8 mouse cellular contexts compared by ENCODE assay signal in the genomic region with DNA sequence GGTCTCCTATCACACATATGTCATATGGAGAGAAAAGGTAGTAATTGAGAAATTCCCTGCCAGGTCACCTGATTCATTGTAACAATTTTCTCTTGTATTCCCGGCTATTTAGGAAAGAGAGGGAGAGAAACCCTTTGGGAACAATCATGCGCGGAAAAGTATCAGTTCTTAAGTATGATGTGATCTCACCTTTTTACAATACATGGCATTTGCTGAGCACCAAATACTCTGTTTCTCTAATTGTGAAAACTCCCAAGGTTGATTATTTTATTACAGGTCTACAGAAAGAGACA. TPM values are rescaled to one million over a fixed set of nuclear protein-coding genes. Genes with fewer than 3 reads are reported as not detected.
DNase-seq lines count a peak whose midpoint lies in the region; ATAC-seq and TF ChIP-seq lines count a peak whose summit lies in the region.

No protein-coding gene starts in this region.

- no peaks in the 10 kb centered on the region for H3K36me3 ChIP-seq in forebrain, embryonic 11.5 days (ENCODE audit: control insufficient read depth, insufficient read depth, low read length)
- H3K36me3 ChIP-seq in limb, embryonic 12.5 days: no peaks in the 10 kb centered on the region
- no peaks in the 10 kb centered on the region for H3K36me3 ChIP-seq in neural tube, embryonic 15.5 days

- no peak for TF ChIP-seq CTCF in lung, adult 2 months (IDR thresholded peaks at IDR 0.05; ENCODE audit: insufficient read depth, low read length)

- peak overlapping the region; percentile 75 for H3K4me2 ChIP-seq in forebrain, embryonic 11.5 days (ENCODE audit: low read depth, low read length, severe bottlenecking)
- peak overlapping the region; percentile 70 for H3K4me2 ChIP-seq in limb, embryonic 12.5 days
- H3K4me2 ChIP-seq in neural tube, embryonic 15.5 days: peak overlapping the region; percentile 73

- TF ChIP-seq POLR2A in lung, adult 2 months (IDR thresholded peaks at IDR 0.05; ENCODE audit: borderline replicate concordance, extremely low read depth, low read depth, low read length): no peak

- peak overlapping the region; percentile 70; the same call in 1 of the 2 replicates for H3K9ac ChIP-seq in forebrain, embryonic 11.5 days (ENCODE audit: low read length)
- H3K9ac ChIP-seq in limb, embryonic 12.5 days (replicated peaks): no peak overlapping the region
- H3K9ac ChIP-seq in neural tube, embryonic 15.5 days (replicated peaks): peak overlapping the region; percentile 75

- intact Hi-C loops in left cerebral cortex, postnatal 25 days (cut with DNase I): loop anchor here (1.0 to 5.0 kb wide), 3 partner anchors 19 to 678 kb away; a partner anchor contains a TSS

- H3K9me3 ChIP-seq in forebrain, embryonic 11.5 days (ENCODE audit: control insufficient read depth, low read length): no peaks in the 10 kb centered on the region
- H3K9me3 ChIP-seq in limb, embryonic 12.5 days: no peaks in the 10 kb centered on the region
- no peaks in the 10 kb centered on the region for H3K9me3 ChIP-seq in neural tube, embryonic 15.5 days (replicated peaks)

- peak; percentile 3; the same call in 1 of the 2 replicates for ATAC-seq in forebrain, embryonic 11.5 days (replicated peaks; ENCODE audit: low FRiP score)
- no peak for ATAC-seq in limb, embryonic 12.5 days (ENCODE audit: insufficient number of reproducible peaks, insufficient read depth, low FRiP score, low TSS enrichment, low read depth)
- no peak for ATAC-seq in neural tube, embryonic 15.5 days (ENCODE audit: low FRiP score)

- peak overlapping the region; percentile 66 for H3K4me3 ChIP-seq in lung, adult 2 months (replicated peaks; ENCODE audit: extremely low read depth, low read depth, low read length)
- H3K4me3 ChIP-seq in forebrain, embryonic 11.5 days (ENCODE audit: low read depth, low read length): peak overlapping the region; percentile 56
- H3K4me3 ChIP-seq in limb, embryonic 12.5 days (replicated peaks): peak overlapping the region; percentile 60
- H3K4me3 ChIP-seq in neural tube, embryonic 15.5 days (replicated peaks): peak overlapping the region; percentile 68

- DNase-seq in lung, adult 2 months: no peak
- no peak for DNase-seq in lung, postnatal 25 days (ENCODE audit: low spot score)
- no peak for DNase-seq in forebrain, embryonic 11.5 days (ENCODE audit: low spot score)
- no peak for DNase-seq in left cerebral cortex, postnatal 25 days (ENCODE audit: low spot score in 2 of 2)
- no peak for DNase-seq in right cerebral cortex, postnatal 14 days
- DNase-seq in frontal cortex, postnatal 10 days (ENCODE audit: low spot score in 2 of 2): no peak

- no peak overlapping the region for H3K27ac ChIP-seq in forebrain, embryonic 11.5 days (ENCODE audit: low read depth, low read length)
- H3K27ac ChIP-seq in limb, embryonic 12.5 days: no peak overlapping the region
- peak overlapping the region; percentile 95 for H3K27ac ChIP-seq in neural tube, embryonic 15.5 days (replicated peaks)

- no peaks in the 10 kb centered on the region for H3K27me3 ChIP-seq in forebrain, embryonic 11.5 days (ENCODE audit: control insufficient read depth, insufficient read depth, low read length)
- 0 out of 2 replicates have a peak, but pooled peaks cover 5% of the 10 kb centered on the region for H3K27me3 ChIP-seq in limb, embryonic 12.5 days
- H3K27me3 ChIP-seq in neural tube, embryonic 15.5 days (replicated peaks): no peaks in the 10 kb centered on the region; the same call in 1 of the 2 replicates

- whole genome bisulfite sequencing in lung, adult 2 months: 43% methylated on average over 3 of the region's 3 CpGs
- WGBS in forebrain, embryonic 11.5 days: 42% methylated on average over 3 of the region's 3 CpGs
- 44% methylated on average over 3 of the region's 3 CpGs for WGBS in limb, embryonic 12.5 days
- 41% methylated on average over 3 of the region's 3 CpGs for WGBS in neural tube, embryonic 15.5 days

- peaks cover 3% of the 10 kb centered on the region for H3K4me1 ChIP-seq in lung, adult 2 months (ENCODE audit: control insufficient read depth, insufficient read depth, low read length)
- H3K4me1 ChIP-seq in forebrain, embryonic 11.5 days (replicated peaks; ENCODE audit: control insufficient read depth, insufficient read depth, low read length): no peaks in the 10 kb centered on the region; the same call in 1 of the 2 replicates
- peaks cover 3% of the 10 kb centered on the region; the same call in 1 of the 2 replicates for H3K4me1 ChIP-seq in limb, embryonic 12.5 days (replicated peaks)
- peaks cover 10% of the 10 kb centered on the region for H3K4me1 ChIP-seq in neural tube, embryonic 15.5 days

RNA-seq across cellular contexts. Expression of a gene that starts 10.6 kb away (rescaled TPM):
- 7.9 and 8.3 TPM in 2 replicates for polyA plus RNA-seq in lung, adult 2 months (2012; rRNA removed)
- polyA plus RNA-seq in forebrain, embryonic 11.5 days (2014; fragmentation: Nextera tagmentation; extraction: Ambion mirVana): 16.0 and 19.5 TPM in 2 replicates
- polyA plus RNA-seq in limb, embryonic 12.5 days (2016; fragmentation: Nextera tagmentation; extraction: Ambion mirVana): 17.2 and 19.4 TPM in 2 replicates
- 21.5 and 22.7 TPM in 2 replicates for polyA plus RNA-seq in neural tube, embryonic 15.5 days (2015; fragmentation: Nextera tagmentation; extraction: Ambion mirVana)
- 10 to 100 TPM; 38.8 to 48.3 TPM for total RNA-seq in left cerebral cortex, postnatal 25 days (2021)

RNA-seq across cellular contexts. Expression of a gene that starts 18.3 kb away (rescaled TPM):
- polyA plus RNA-seq in lung, adult 2 months (2012; rRNA removed): 1.3 and 1.6 TPM in 2 replicates
- polyA plus RNA-seq in forebrain, embryonic 11.5 days (2014; fragmentation: Nextera tagmentation; extraction: Ambion mirVana): 35.2 and 36.8 TPM in 2 replicates
- polyA plus RNA-seq in limb, embryonic 12.5 days (2016; fragmentation: Nextera tagmentation; extraction: Ambion mirVana): 34.4 and 35.2 TPM in 2 replicates
- 19.7 and 22.3 TPM in 2 replicates for polyA plus RNA-seq in neural tube, embryonic 15.5 days (2015; fragmentation: Nextera tagmentation; extraction: Ambion mirVana)
- total RNA-seq in left cerebral cortex, postnatal 25 days (2021): 1 to 10 TPM; 8.1 to 8.4 TPM
